Mouse (Mus musculus): ENCODE results near the gene Pcyox1.

- TF ChIP-seq POLR2A (IDR thresholded peaks at IDR 0.05; ENCODE audit: control insufficient read depth, low read depth, low read length) (no peak), CTCF (IDR thresholded peaks at IDR 0.05; ENCODE audit: control insufficient read depth, insufficient read depth, insufficient replicate concordance, low read depth, low read length) (no peak)
Observed at GRCm38 (mm10) chr6:86368479-86368878, 28.5 kb downstream of the Pcyox1 start.
